ENCODE assay signal across 9 mouse cellular contexts in genomic region chr9:110205526-110206404, GRCm38 (mm10). TPM values are rescaled to one million over a fixed set of nuclear protein-coding genes. Genes with fewer than 3 reads are reported as not detected.
DNase-seq lines count a peak whose midpoint lies in the region; ATAC-seq and TF ChIP-seq lines count a peak whose summit lies in the region.
"Had no signal": no experiment of that assay in that cellular context is flagged by ENCODE, and none has a peak within 500 bp of the region (broad histone marks: within the 10 kb centered on the region; RNA-seq: fewer than 3 reads in every experiment).

No protein-coding gene starts in this region.

- no peak overlapping the region for H3K9ac ChIP-seq in hindbrain, embryonic 15.5 days
- no peak overlapping the region for H3K9ac ChIP-seq in limb, embryonic 14.5 days (ENCODE audit: low read depth, low read length, severe bottlenecking)

- TF ChIP-seq POLR2A in limb, embryonic 14.5 days (IDR thresholded peaks at IDR 0.05; ENCODE audit: borderline replicate concordance, extremely low read depth, insufficient read depth, insufficient read length): no peak

- no peak overlapping the region for H3K4me2 ChIP-seq in hindbrain, embryonic 15.5 days
- no peak overlapping the region for H3K4me2 ChIP-seq in limb, embryonic 14.5 days (replicated peaks; ENCODE audit: low read depth, low read length, severe bottlenecking)

- peak; percentile 92 for ATAC-seq in hindbrain, embryonic 15.5 days (ENCODE audit: low FRiP score, low read depth)
- peak; percentile 89 for ATAC-seq in limb, embryonic 14.5 days (ENCODE audit: low FRiP score, low read depth)
- no peak for ATAC-seq in monocyte, adult 5-6 weeks (replicated peaks; ENCODE audit: insufficient number of reproducible peaks, low FRiP score, low TSS enrichment, poor library complexity, severe bottlenecking)

- WGBS in embryonic facial prominence, embryonic 10.5 days: 25% methylated on average over 15 of the region's 15 CpGs
- WGBS in hindbrain, embryonic 15.5 days: 18% methylated on average over 15 of the region's 15 CpGs
- 67% methylated on average over 15 of the region's 15 CpGs for WGBS in limb, embryonic 14.5 days

- H3K27ac ChIP-seq in embryonic facial prominence, embryonic 10.5 days (replicated peaks): peak overlapping the region; percentile 82
- H3K27ac ChIP-seq in hindbrain, embryonic 15.5 days (replicated peaks): peak overlapping the region; percentile 75
- peak overlapping the region; percentile 76 for H3K27ac ChIP-seq in limb, embryonic 14.5 days (replicated peaks; ENCODE audit: low read depth, low read length)

- DNase-seq in WW6 (ENCODE audit: low read depth, low spot score): peak; percentile 71
- DNase-seq in embryonic facial prominence, embryonic 10.5 days (ENCODE audit: low spot score): peak; percentile 78
- peak; percentile 59 for DNase-seq in limb, embryonic 14.5 days (ENCODE audit: low spot score)
- peak; percentile 30 for DNase-seq in right cerebral cortex, postnatal 4 days
- DNase-seq in kidney, postnatal 36 days: no peak
- no peak for DNase-seq in kidney, postnatal 4 days

- H3K4me3 ChIP-seq in embryonic facial prominence, embryonic 10.5 days: peak overlapping the region; percentile 23; the same call in 1 of the 2 replicates
- H3K4me3 ChIP-seq in hindbrain, embryonic 15.5 days: no peak overlapping the region
- H3K4me3 ChIP-seq in limb, embryonic 14.5 days (replicated peaks; ENCODE audit: low read length): no peak overlapping the region
- H3K4me3 ChIP-seq: megakaryocyte, embryonic 14.5 days had no signal

- H3K36me3 ChIP-seq in embryonic facial prominence, embryonic 10.5 days (replicated peaks): peaks cover 100% of the 10 kb centered on the region
- peaks cover 54% of the 10 kb centered on the region for H3K36me3 ChIP-seq in hindbrain, embryonic 15.5 days
- peaks cover 87% of the 10 kb centered on the region for H3K36me3 ChIP-seq in limb, embryonic 14.5 days (ENCODE audit: control insufficient read depth, insufficient read depth, low read length)

- no peaks in the 10 kb centered on the region for H3K9me3 ChIP-seq in embryonic facial prominence, embryonic 10.5 days
- H3K9me3 ChIP-seq in hindbrain, embryonic 15.5 days: no peaks in the 10 kb centered on the region
- no peaks in the 10 kb centered on the region for H3K9me3 ChIP-seq in limb, embryonic 14.5 days (ENCODE audit: control insufficient read depth, low read length)
- H3K9me3 ChIP-seq: megakaryocyte, embryonic 14.5 days had no signal

- H3K4me1 ChIP-seq in embryonic facial prominence, embryonic 10.5 days: peaks cover 25% of the 10 kb centered on the region
- H3K4me1 ChIP-seq in hindbrain, embryonic 15.5 days (replicated peaks): peaks cover 14% of the 10 kb centered on the region; the same call in 1 of the 2 replicates
- peaks cover 6% of the 10 kb centered on the region; the same call in 1 of the 2 replicates for H3K4me1 ChIP-seq in limb, embryonic 14.5 days (ENCODE audit: control insufficient read depth, insufficient read depth, low read length)

- no peaks in the 10 kb centered on the region for H3K27me3 ChIP-seq in embryonic facial prominence, embryonic 10.5 days (replicated peaks; ENCODE audit: low read depth, poor library complexity, severe bottlenecking)
- H3K27me3 ChIP-seq in hindbrain, embryonic 15.5 days: no peaks in the 10 kb centered on the region
- no peaks in the 10 kb centered on the region for H3K27me3 ChIP-seq in limb, embryonic 14.5 days (ENCODE audit: control insufficient read depth, insufficient read depth, low read length)
- H3K27me3 ChIP-seq: megakaryocyte, embryonic 14.5 days had no signal

RNA-seq across cellular contexts. Expression of gene Cspg5, which starts 37.8 kb away (rescaled TPM):
- polyA plus RNA-seq in embryonic facial prominence, embryonic 10.5 days (2016; fragmentation: Nextera tagmentation; extraction: Ambion mirVana): 2.1 and 2.3 TPM in 2 replicates
- 181 and 199 TPM in 2 replicates for polyA plus RNA-seq in hindbrain, embryonic 15.5 days (2015; fragmentation: Nextera tagmentation; extraction: Ambion mirVana)
- polyA plus RNA-seq in limb, embryonic 14.5 days (2012; rRNA removed): 10.0 and 11.0 TPM in 2 replicates
- 6.4 and 7.6 TPM in 2 replicates for polyA plus RNA-seq in limb, embryonic 14.5 days (2014; fragmentation: Nextera tagmentation; extraction: Ambion mirVana)
- total RNA-seq in monocyte, adult 5-6 weeks (2017): 1.2 to 1.5 TPM in 2 of 3 replicates, not detected in the other

Comparison
In these comparisons a context has a peak if more than half of its experiments do, and no peak if none do; other contexts are left out.
1. DNase-seq: peak in WW6 (single experiment), embryonic facial prominence, embryonic 10.5 days (single experiment), limb, embryonic 14.5 days (single experiment) and right cerebral cortex, postnatal 4 days (single experiment); none in kidney, postnatal 36 days (0 of 2) and kidney, postnatal 4 days (0 of 2).
2. RNA of gene Cspg5, which starts 37.8 kb away (polyA plus RNA-seq): 181 to 199 TPM in hindbrain, embryonic 15.5 days; 6.4 to 11.0 TPM in limb, embryonic 14.5 days and 2.1 to 2.3 TPM in embryonic facial prominence, embryonic 10.5 days; every median in the first group is over 10 times any median in the second.
3. Peak in every context shown above with its lines, with median percentiles within 50 percentile points of each other: H3K27ac ChIP-seq.